Comparison of ENCODE assay signal across 13 mouse cellular contexts in genomic region chr16:8208251-8209181, GRCm38 (mm10).
DNase-seq lines count a peak whose midpoint lies in the region; ATAC-seq lines count a peak whose summit lies in the region.
"Had no signal": no experiment of that assay in that cellular context is flagged by ENCODE, and none has a peak within 500 bp of the region (broad histone marks: within the 10 kb centered on the region; RNA-seq: fewer than 3 reads in every experiment).

No protein-coding gene starts in this region.

- no peak overlapping the region for H3K4me3 ChIP-seq in heart, embryonic 10.5 days
- no peak overlapping the region for H3K4me3 ChIP-seq in midbrain, embryonic 16.5 days (ENCODE audit: low read depth, low read length)

- ATAC-seq in midbrain, embryonic 16.5 days, result no peak
- ATAC-seq: inflammation-experienced regulatory T-cells, adult 6 months; liver, postnatal 0 days had no signal

- intact Hi-C loops in gastrocnemius, postnatal 36 days (cut with DNase I), result no loop called here
- intact Hi-C loops in heart, postnatal 10 days (cut with DNase I), result no loop called here

- H3K9ac ChIP-seq in midbrain, embryonic 16.5 days (ENCODE audit: low read depth, low read length), result no peak overlapping the region
- H3K9ac ChIP-seq: liver, postnatal 0 days had no signal

- DNase-seq in heart, adult 11 months, result peak; percentile 98
- DNase-seq in heart, embryonic 10.5 days (ENCODE audit: low spot score), result no peak
- DNase-seq in gastrocnemius, adult 18-20 months (ENCODE audit: low spot score), result peak; percentile 42
- peak; percentile 31 to 53 for DNase-seq in gastrocnemius, postnatal 36 days
- peak; percentile 66 for DNase-seq in heart, postnatal 10 days
- no peak for DNase-seq in spleen, adult 12 weeks (ENCODE audit: low spot score)
- DNase-seq in kidney, adult 18-20 months, result no peak
- DNase-seq: left cerebral cortex, postnatal 4 days; liver, postnatal 0 days; retina, postnatal 1 day had no signal

- 49% methylated on average over 8 of the region's 8 CpGs for WGBS in heart, embryonic 10.5 days
- 79% methylated on average over 8 of the region's 8 CpGs for WGBS in midbrain, embryonic 16.5 days

- H3K9me3 ChIP-seq in heart, embryonic 10.5 days, result no peaks in the 10 kb centered on the region
- H3K9me3 ChIP-seq in midbrain, embryonic 16.5 days (replicated peaks; ENCODE audit: control insufficient read depth, low read length, poor library complexity, severe bottlenecking), result no peaks in the 10 kb centered on the region

- H3K36me3 ChIP-seq in heart, embryonic 10.5 days, result no peaks in the 10 kb centered on the region
- H3K36me3 ChIP-seq in midbrain, embryonic 16.5 days (ENCODE audit: control insufficient read depth, insufficient read depth, low read length), result no peaks in the 10 kb centered on the region

- no peak overlapping the region for H3K27ac ChIP-seq in heart, embryonic 10.5 days
- no peak overlapping the region for H3K27ac ChIP-seq in midbrain, embryonic 16.5 days (ENCODE audit: low read length)

- peaks cover 8% of the 10 kb centered on the region; the same call in 1 of the 2 replicates for H3K4me1 ChIP-seq in heart, embryonic 10.5 days
- H3K4me1 ChIP-seq in midbrain, embryonic 16.5 days (ENCODE audit: control insufficient read depth, insufficient read depth, low read length), result no peaks in the 10 kb centered on the region

- no peaks in the 10 kb centered on the region for H3K27me3 ChIP-seq in heart, embryonic 10.5 days (ENCODE audit: insufficient read depth, poor library complexity, severe bottlenecking)
- H3K27me3 ChIP-seq in midbrain, embryonic 16.5 days (ENCODE audit: control insufficient read depth, insufficient read depth, low read depth, low read length), result no peaks in the 10 kb centered on the region

- no peak overlapping the region for H3K4me2 ChIP-seq in midbrain, embryonic 16.5 days (ENCODE audit: low read length)
- H3K4me2 ChIP-seq: midbrain, embryonic 11.5 days had no signal

Comparison
In these comparisons a context has a peak if more than half of its experiments do, and no peak if none do; other contexts are left out.
1. DNase-seq: peak in heart, adult 11 months (single experiment), gastrocnemius, adult 18-20 months (single experiment), gastrocnemius, postnatal 36 days (2 of 2) and heart, postnatal 10 days (2 of 2); none in heart, embryonic 10.5 days (single experiment), spleen, adult 12 weeks (single experiment) and kidney, adult 18-20 months (single experiment).